Mouse (Mus musculus) midbrain, embryonic 10.5 days (tissue): ENCODE results near the gene Mras. TPM values are rescaled to one million over a fixed set of nuclear protein-coding genes. Genes with fewer than 3 reads are reported as not detected.

Experiments
- DNase-seq: peaks from one replicate; pipeline ENCODE4 v3.0.0-alpha.2; 2017; ENCODE audit warnings: low spot score
- H3K27ac ChIP-seq: fragments of 300-500 bp; sonication (generic); replicated peaks from 2 replicates; pipeline ENCODE4 v1.5.1; 2016; ENCODE audit warnings: mild to moderate bottlenecking
- H3K27me3 ChIP-seq: fragments of 300-500 bp; sonication (generic); 2 replicates; pipeline ENCODE4 v1.6.1; 2016; ENCODE audit warnings: low read depth, mild to moderate bottlenecking; ENCODE audit not compliant: poor library complexity, severe bottlenecking
- H3K36me3 ChIP-seq: fragments of 300-500 bp; sonication (generic); 2 replicates; pipeline ENCODE4 v1.6.1; 2016; ENCODE audit warnings: mild to moderate bottlenecking, moderate library complexity
- H3K4me1 ChIP-seq: fragments of 300-500 bp; sonication (generic); 2 replicates; pipeline ENCODE4 v1.6.1; 2016
- H3K4me3 ChIP-seq: fragments of 300-500 bp; sonication (generic); 2 replicates; pipeline ENCODE4 v1.5.1; 2016; ENCODE audit warnings: mild to moderate bottlenecking, moderate library complexity
- H3K9me3 ChIP-seq: fragments of 300-500 bp; sonication (generic); replicated peaks from 2 replicates; pipeline ENCODE4 v1.6.1; 2016; ENCODE audit warnings: mild to moderate bottlenecking
- WGBS: fragments of 180-500 bp; shearing (Covaris S2); methylation state at CpG from one replicate; pipeline ENCODE4 v1.1.7; 2016; 5-methylcytosine and 5-hydroxymethylcytosine counted together
- polyA plus RNA-seq: library from polyadenylated mRNA; unstranded; fragments of >200 nt; fragmentation: Nextera tagmentation; extraction: Ambion mirVana; gene quantifications from 2 replicates; pipeline ENCODE4 v1.2.1, GENCODE M21; 2016

Gene Mras
- polyA plus RNA-seq, 1 experiment from 2014 or later, result 8.0 TPM

GRCm38 (mm10) chr9:99436182-99437030 lies 775 bp downstream of the Mras start:
- peak overlapping the region; percentile 89 for H3K27ac ChIP-seq
- 1% methylated on average over 77 of the region's 86 CpGs for WGBS
- H3K4me1 ChIP-seq, result peaks cover 37% of the 10 kb centered on the region
- H3K4me3 ChIP-seq, result peak overlapping the region; percentile 81
- DNase-seq, result peak; percentile 73
- peaks cover 49% of the 10 kb centered on the region for H3K27me3 ChIP-seq
- no peaks in the 10 kb centered on the region for H3K36me3 ChIP-seq
- no peaks in the 10 kb centered on the region for H3K9me3 ChIP-seq

- H3K27me3 ChIP-seq, result peaks cover 49% of the 10 kb centered on the region
- DNase-seq, result no peak
Measured at GRCm38 (mm10) chr9:99435619-99436181, 1.5 kb downstream of the Mras start.

DNA sequence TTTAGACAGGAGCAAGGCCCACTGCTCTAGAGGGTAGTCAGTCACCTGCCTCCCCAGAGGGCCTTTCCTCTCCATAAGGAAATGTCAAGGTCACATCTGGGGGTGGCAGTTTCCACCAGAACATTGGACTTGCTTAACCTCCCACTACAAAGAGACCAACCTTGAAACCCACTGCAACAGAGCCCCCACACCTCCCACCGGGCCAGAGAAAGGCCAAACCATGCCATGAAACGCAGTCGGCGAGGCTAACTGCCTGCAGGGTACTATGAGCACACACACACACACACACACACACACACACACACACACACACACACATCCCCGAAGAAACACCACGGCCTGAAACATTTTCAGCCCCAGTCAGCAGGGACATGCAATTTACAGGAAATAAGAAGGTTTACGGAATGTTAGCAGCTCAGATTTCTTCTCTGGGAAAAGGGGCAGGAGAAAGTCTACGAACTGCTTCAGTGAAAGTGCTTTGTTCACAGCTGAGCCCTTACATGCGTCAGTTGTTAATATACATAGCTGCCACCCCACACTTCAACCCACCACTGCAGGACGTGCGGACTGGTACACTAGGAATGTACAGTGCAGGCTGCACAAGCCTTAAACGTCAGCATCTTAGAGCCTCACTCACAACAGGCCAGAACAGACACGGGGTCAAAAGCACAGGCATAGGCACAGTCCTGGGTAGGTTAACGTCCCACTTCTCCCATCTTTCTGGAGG lies 2.1 kb downstream of the Mras start:
- Histone ChIP-seq H3K27me3 (peaks cover 49% of the 10 kb centered on the region), H3K4me1 (peaks cover 37% of the 10 kb centered on the region), H3K27ac (no peak overlapping the region), H3K4me3 (peak overlapping the region; percentile 81), H3K36me3 (no peaks in the 10 kb centered on the region), H3K9me3 (no peaks in the 10 kb centered on the region)
- WGBS, result 55% methylated on average over 14 of the region's 14 CpGs
- DNase-seq, result peak; percentile 16

More at GRCm38 (mm10) chr9:99435619-99436181, 1.5 kb downstream of the Mras start:
- Histone ChIP-seq H3K4me1 (peaks cover 37% of the 10 kb centered on the region), H3K36me3 (no peaks in the 10 kb centered on the region), H3K9me3 (no peaks in the 10 kb centered on the region), H3K27ac (peak overlapping the region; percentile 89), H3K4me3 (peak overlapping the region; percentile 81)
- 18% methylated on average over 16 of the region's 16 CpGs for WGBS

GRCm38 (mm10) chr9:99432478-99432877 lies 4.7 kb downstream of the Mras start:
- no peaks in the 10 kb centered on the region for H3K9me3 ChIP-seq
- 93% methylated on average over 4 of the region's 4 CpGs for WGBS
- H3K27me3 ChIP-seq, result peaks cover 27% of the 10 kb centered on the region
- H3K4me3 ChIP-seq, result no peak overlapping the region
- H3K36me3 ChIP-seq, result no peaks in the 10 kb centered on the region
- no peak for DNase-seq
- H3K4me1 ChIP-seq, result peaks cover 36% of the 10 kb centered on the region
- no peak overlapping the region for H3K27ac ChIP-seq

DNA sequence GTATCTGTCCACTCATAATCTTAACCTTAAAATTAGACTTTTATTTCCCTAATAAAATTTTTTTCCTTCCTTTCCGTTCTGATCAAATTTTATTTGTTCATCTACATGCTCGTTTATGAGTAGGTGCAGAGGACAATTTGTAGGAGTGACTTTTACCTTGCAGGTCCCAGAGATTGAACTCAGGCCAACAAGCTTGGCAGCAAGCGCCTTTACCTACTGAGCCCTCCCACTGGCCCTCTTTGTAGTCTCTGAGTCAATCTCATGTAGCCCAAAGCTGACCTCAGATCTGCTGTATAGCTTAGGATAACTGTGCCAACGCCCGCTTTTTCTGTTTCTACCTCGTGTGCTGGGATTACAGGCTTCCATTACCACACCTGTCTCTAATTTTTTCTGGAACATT lies 5.2 kb downstream of the Mras start:
- no peak overlapping the region for H3K4me3 ChIP-seq
- H3K4me1 ChIP-seq, result peaks cover 31% of the 10 kb centered on the region
- no peaks in the 10 kb centered on the region for H3K9me3 ChIP-seq
- DNase-seq, result no peak
- H3K27ac ChIP-seq, result no peak overlapping the region
- peaks cover 22% of the 10 kb centered on the region for H3K27me3 ChIP-seq
- no peaks in the 10 kb centered on the region for H3K36me3 ChIP-seq
- WGBS, result 87% methylated on average over 6 of the region's 6 CpGs

GRCm38 (mm10) chr9:99431346-99431745 lies 5.8 kb downstream of the Mras start:
- H3K4me1 ChIP-seq, result peaks cover 26% of the 10 kb centered on the region
- H3K9me3 ChIP-seq, result no peaks in the 10 kb centered on the region
- H3K27ac ChIP-seq, result no peak overlapping the region
- H3K36me3 ChIP-seq, result no peaks in the 10 kb centered on the region
- peaks cover 18% of the 10 kb centered on the region for H3K27me3 ChIP-seq
- no peak for DNase-seq
- 92% methylated on average over 8 of the region's 8 CpGs for WGBS
- no peak overlapping the region for H3K4me3 ChIP-seq

- Histone ChIP-seq H3K9me3 (no peaks in the 10 kb centered on the region), H3K27ac (no peak overlapping the region), H3K4me1 (peaks cover 22% of the 10 kb centered on the region), H3K27me3 (peaks cover 17% of the 10 kb centered on the region), H3K4me3 (no peak overlapping the region), H3K36me3 (no peaks in the 10 kb centered on the region)
- no peak for DNase-seq
- 88% methylated on average over 6 of the region's 6 CpGs for WGBS
Measured at GRCm38 (mm10) chr9:99430806-99431205, 6.4 kb downstream of the Mras start.

GRCm38 (mm10) chr9:99429845-99430244 lies 7.3 kb downstream of the Mras start:
- Histone ChIP-seq H3K36me3 (no peaks in the 10 kb centered on the region), H3K27me3 (peaks cover 7% of the 10 kb centered on the region), H3K4me1 (peaks cover 19% of the 10 kb centered on the region), H3K4me3 (no peak overlapping the region), H3K27ac (no peak overlapping the region), H3K9me3 (no peaks in the 10 kb centered on the region)
- WGBS, result 79% methylated on average over 3 of the region's 3 CpGs
- DNase-seq, result no peak

- Histone ChIP-seq H3K9me3 (no peaks in the 10 kb centered on the region), H3K27me3 (no peaks in the 10 kb centered on the region), H3K27ac (no peak overlapping the region), H3K36me3 (no peaks in the 10 kb centered on the region), H3K4me1 (peaks cover 21% of the 10 kb centered on the region), H3K4me3 (no peak overlapping the region)
- no peak for DNase-seq
- 83% methylated on average over 11 of the region's 11 CpGs for WGBS
Measured at GRCm38 (mm10) chr9:99428601-99429331, 8.4 kb downstream of the Mras start.

- no peak for DNase-seq
- Histone ChIP-seq H3K9me3 (no peaks in the 10 kb centered on the region), H3K27me3 (no peaks in the 10 kb centered on the region), H3K27ac (0 out of 2 replicates have a peak overlapping the region, but pooled peaks have one; percentile 1), H3K4me3 (no peak overlapping the region), H3K4me1 (peaks cover 28% of the 10 kb centered on the region), H3K36me3 (no peaks in the 10 kb centered on the region)
- 81% methylated on average over 9 of the region's 9 CpGs for WGBS
Measured at GRCm38 (mm10) chr9:99425262-99425661, 11.9 kb downstream of the Mras start.

DNA sequence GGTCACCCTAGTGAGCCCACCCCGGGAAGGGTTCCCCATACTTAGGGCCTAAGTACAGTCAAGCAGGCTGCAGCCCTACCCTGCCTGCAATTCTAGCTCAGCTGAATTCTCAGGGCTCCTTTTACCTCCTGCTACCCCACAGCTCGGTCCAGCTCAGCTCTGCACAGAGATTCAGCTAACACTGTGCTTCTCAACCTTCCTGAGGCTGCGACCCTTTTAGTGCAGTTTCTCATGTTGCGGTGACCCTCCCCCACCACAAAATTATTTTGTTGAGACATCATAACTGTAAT lies 12.7 kb downstream of the Mras start:
- H3K36me3 ChIP-seq, result no peaks in the 10 kb centered on the region
- WGBS, result 74% methylated on average over 4 of the region's 4 CpGs

DNA sequence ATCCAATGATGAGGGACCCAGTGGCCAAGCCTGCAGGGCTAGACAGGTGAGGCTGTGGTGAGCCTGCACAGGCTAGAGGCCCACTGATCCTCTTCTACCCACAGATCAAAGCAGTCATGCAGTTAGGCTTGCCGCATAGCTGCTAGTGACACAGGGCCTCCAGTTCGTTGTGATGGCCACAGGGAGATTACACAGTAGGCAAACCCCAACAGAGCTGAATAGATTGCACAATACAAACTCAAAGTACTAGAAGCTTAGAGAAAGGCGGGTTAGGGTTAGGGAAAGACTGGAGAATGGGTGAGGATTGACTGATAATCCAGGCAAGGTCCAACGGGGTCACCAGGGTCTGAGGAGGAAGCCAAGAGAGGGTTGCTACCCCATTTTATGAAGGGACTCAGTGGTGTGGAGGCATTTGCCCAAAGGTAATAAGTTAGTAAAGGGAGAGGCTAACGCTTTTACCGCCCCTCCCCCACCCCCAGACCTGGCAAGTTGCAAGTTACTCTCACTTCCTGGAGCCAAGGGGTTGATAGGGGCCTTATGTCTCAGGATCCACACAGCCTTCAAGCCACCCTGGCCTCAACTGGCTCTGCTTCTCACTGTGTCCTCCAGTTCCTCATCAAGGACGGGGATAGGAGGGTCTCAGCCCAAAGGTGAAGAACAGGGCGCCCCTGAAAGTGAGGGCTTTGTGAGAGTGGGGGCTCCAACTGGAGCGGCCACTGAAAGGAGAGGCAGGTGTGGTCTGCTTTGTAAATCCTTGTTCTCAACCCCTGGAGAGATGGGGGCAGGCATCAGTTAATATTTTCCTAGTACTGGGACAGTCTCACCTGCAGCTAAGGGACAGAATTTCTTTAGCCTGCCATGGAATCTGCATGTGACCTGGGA lies 13.2 kb downstream of the Mras start:
- Histone ChIP-seq H3K4me1 (peaks cover 28% of the 10 kb centered on the region), H3K9me3 (no peaks in the 10 kb centered on the region), H3K4me3 (no peak overlapping the region), H3K36me3 (no peaks in the 10 kb centered on the region), H3K27me3 (no peaks in the 10 kb centered on the region), H3K27ac (0 out of 2 replicates have a peak overlapping the region, but pooled peaks have one; percentile 23)
- 59% methylated on average over 9 of the region's 9 CpGs for WGBS
- no peak for DNase-seq

More for the DNA sequence above, 12.7 kb downstream of the Mras start:
- DNase-seq, result no peak
- Histone ChIP-seq H3K27ac (no peak overlapping the region), H3K4me3 (no peak overlapping the region), H3K27me3 (no peaks in the 10 kb centered on the region), H3K9me3 (no peaks in the 10 kb centered on the region), H3K4me1 (peaks cover 28% of the 10 kb centered on the region)
